Mouse (Mus musculus): ENCODE measurements around the gene Scaf4.
"Not testable (repeated sequence)": the region's sequence is repeated elsewhere in the genome, so short reads cannot be mapped to it uniquely, and the experiment has no call there.

DNA sequence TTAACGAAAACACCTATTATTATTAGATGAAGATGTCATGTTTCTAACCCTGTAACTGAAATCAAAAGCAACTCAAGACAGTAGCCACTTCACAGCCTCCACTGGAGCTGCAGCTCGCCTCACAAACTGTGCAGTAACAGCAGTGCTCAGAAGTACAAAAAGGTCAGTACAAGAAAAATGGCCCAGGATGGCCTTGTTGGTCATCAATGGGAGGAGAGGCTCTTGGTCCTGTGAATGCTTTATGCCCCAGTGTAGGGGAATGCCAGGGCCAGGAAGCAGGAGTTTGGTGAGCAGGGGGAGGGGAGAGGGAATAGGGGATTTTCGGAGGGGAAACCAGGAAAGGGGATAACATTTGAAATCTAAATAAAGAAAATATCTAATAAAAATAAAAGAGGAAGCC lies 33.0 kb downstream of the Scaf4 start:
- TF ChIP-seq CTCF (IDR thresholded peaks at IDR 0.05; ENCODE audit: borderline replicate concordance, control insufficient read depth, extremely low read depth, insufficient read depth, low read length, poor library complexity); POLR2A (IDR thresholded peaks at IDR 0.05; ENCODE audit: control insufficient read depth, extremely low read depth, insufficient read depth, low read length, poor library complexity): not testable (repeated sequence)
